Mouse (Mus musculus) forebrain, embryonic 14.5 days (tissue): ENCODE data around the gene Tmem135. TPM values are rescaled to one million over a fixed set of nuclear protein-coding genes. Genes with fewer than 3 reads are reported as not detected.

Experiments
- ATAC-seq: fragments of 200-750 bp; cut with Nextera tagmentation; 2 replicates; pipeline ENCODE4 v1.8.0; 2017; ENCODE audit warnings: mild to moderate bottlenecking, moderate library complexity
- DNase-seq: peaks from one replicate; pipeline ENCODE4 v3.0.0-alpha.2; 2015; ENCODE audit warnings: low spot score
- H3K27ac ChIP-seq: fragments of 300-500 bp; sonication (generic); 2 replicates; pipeline ENCODE4 v1.5.1; 2014; ENCODE audit warnings: low read depth, mild to moderate bottlenecking, control low read depth, low read length, moderate library complexity
- H3K27me3 ChIP-seq: fragments of 300-500 bp; sonication (generic); replicated peaks from 2 replicates; pipeline ENCODE4 v1.6.1; 2014; ENCODE audit warnings: low read length, control low read depth, mixed read lengths; ENCODE audit not compliant: control insufficient read depth, insufficient read depth
- H3K36me3 ChIP-seq: fragments of 300-500 bp; sonication (generic); 2 replicates; pipeline ENCODE4 v1.6.1; 2014; ENCODE audit warnings: low read length, control low read depth; ENCODE audit not compliant: control insufficient read depth, insufficient read depth
- H3K4me1 ChIP-seq: fragments of 300-500 bp; sonication (generic); 2 replicates; pipeline ENCODE4 v1.6.1; 2014; ENCODE audit warnings: antibody characterized with exemption, low read length, control low read depth; ENCODE audit not compliant: control insufficient read depth, insufficient read depth
- H3K4me2 ChIP-seq: fragments of 300-500 bp; sonication (generic); 2 replicates; pipeline ENCODE4 v1.6.1; 2014; ENCODE audit warnings: mild to moderate bottlenecking, control low read depth, low read length
- H3K4me3 ChIP-seq: fragments of 300-500 bp; sonication (generic); 2 replicates; pipeline ENCODE4 v1.5.1; 2014; ENCODE audit warnings: low read depth, low read length, control low read depth
- H3K9ac ChIP-seq: fragments of 300-500 bp; sonication (generic); 2 replicates; pipeline ENCODE4 v1.6.1; 2014; ENCODE audit warnings: mild to moderate bottlenecking, low read length, control low read depth, moderate library complexity
- H3K9me3 ChIP-seq: fragments of 300-500 bp; sonication (generic); replicated peaks from 2 replicates; pipeline ENCODE4 v1.6.1; 2016; ENCODE audit warnings: low read length, control low read depth, mixed read lengths; ENCODE audit not compliant: control insufficient read depth
- WGBS: fragments of 180-500 bp; shearing (Covaris S2); extraction: QIAGEN DNeasy Blood & Tissue Kit; methylation state at CpG from one replicate; pipeline ENCODE4 v1.1.7; 2014; 5-methylcytosine and 5-hydroxymethylcytosine counted together
- polyA plus RNA-seq: library from polyadenylated mRNA; unstranded; fragments of >200 nt; fragmentation: Nextera tagmentation; extraction: Ambion mirVana; gene quantifications from 2 replicates; pipeline ENCODE4 v1.2.1, GENCODE M21; 2014

Gene Tmem135
- polyA plus RNA-seq, 1 experiment from 2014 or later: 16.2 TPM

- Histone ChIP-seq H3K4me3 (no peak overlapping the region), H3K27me3 (peaks cover 10% of the 10 kb centered on the region; the same call in 1 of the 2 replicates), H3K9ac (no peak overlapping the region), H3K4me2 (no peak overlapping the region), H3K27ac (no peak overlapping the region), H3K36me3 (no peaks in the 10 kb centered on the region), H3K9me3 (no peaks in the 10 kb centered on the region), H3K4me1 (peaks cover 13% of the 10 kb centered on the region)
- ATAC-seq (no peak), DNase-seq (no peak)
- WGBS: 77% methylated on average over 3 of the region's 3 CpGs
Measured at GRCm38 (mm10) chr7:89397837-89398534, 6.0 kb downstream of the Tmem135 start.

- Histone ChIP-seq H3K9ac (no peak overlapping the region), H3K4me2 (no peak overlapping the region), H3K4me3 (no peak overlapping the region), H3K27ac (no peak overlapping the region), H3K4me1 (peaks cover 6% of the 10 kb centered on the region), H3K9me3 (no peaks in the 10 kb centered on the region), H3K27me3 (peaks cover 3% of the 10 kb centered on the region; the same call in 1 of the 2 replicates), H3K36me3 (no peaks in the 10 kb centered on the region)
- 71% methylated on average over 8 of the region's 8 CpGs for WGBS
- DNase-seq (no peak), ATAC-seq (no peak)
Measured at GRCm38 (mm10) chr7:89396386-89396785, 7.6 kb downstream of the Tmem135 start.

- DNase-seq (no peak), ATAC-seq (no peak)
- WGBS: 88% methylated on average over 1 of the region's 1 CpGs
Measured at GRCm38 (mm10) chr7:89395399-89395798, 8.6 kb downstream of the Tmem135 start.

GRCm38 (mm10) chr7:89392825-89393224 is 11.2 kb downstream of the Tmem135 start:
- no peak overlapping the region for H3K9ac ChIP-seq
- WGBS: 98% methylated on average over 1 of the region's 1 CpGs
- no peaks in the 10 kb centered on the region for H3K9me3 ChIP-seq
- no peak for DNase-seq
- H3K27ac ChIP-seq: no peak overlapping the region
- no peak for ATAC-seq
- H3K4me2 ChIP-seq: no peak overlapping the region
- H3K4me1 ChIP-seq: no peaks in the 10 kb centered on the region
- no peaks in the 10 kb centered on the region for H3K27me3 ChIP-seq
- no peak overlapping the region for H3K4me3 ChIP-seq
- no peaks in the 10 kb centered on the region for H3K36me3 ChIP-seq

More at GRCm38 (mm10) chr7:89395399-89395798, 8.6 kb downstream of the Tmem135 start:
- H3K4me2 ChIP-seq: no peak overlapping the region
- H3K36me3 ChIP-seq: no peaks in the 10 kb centered on the region
- H3K4me3 ChIP-seq: no peak overlapping the region
- H3K27me3 ChIP-seq: peaks cover 3% of the 10 kb centered on the region; the same call in 1 of the 2 replicates
- H3K9ac ChIP-seq: no peak overlapping the region
- H3K9me3 ChIP-seq: no peaks in the 10 kb centered on the region
- H3K4me1 ChIP-seq: no peaks in the 10 kb centered on the region
- H3K27ac ChIP-seq: no peak overlapping the region

DNA sequence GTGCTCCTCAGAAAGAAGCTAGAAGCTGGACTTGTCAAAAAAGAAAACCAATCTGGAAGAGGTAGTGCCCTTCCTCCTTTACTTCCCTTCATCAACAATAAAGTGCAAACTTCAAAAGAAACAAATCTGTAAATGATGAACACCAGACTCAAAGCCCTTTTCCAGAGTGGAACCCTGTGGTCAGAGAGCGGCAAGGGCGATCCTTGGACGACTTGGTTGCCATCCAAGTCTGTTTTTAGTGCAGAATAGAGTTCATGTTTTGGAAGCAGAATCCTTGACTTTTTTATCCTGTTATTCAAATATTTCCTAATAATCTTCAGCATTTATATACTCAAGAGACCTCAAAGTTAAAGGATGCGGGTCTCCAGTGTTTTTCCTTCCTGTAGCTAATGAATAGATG is 11.6 kb downstream of the Tmem135 start:
- Histone ChIP-seq H3K27me3 (no peaks in the 10 kb centered on the region), H3K27ac (no peak overlapping the region), H3K36me3 (no peaks in the 10 kb centered on the region), H3K9me3 (no peaks in the 10 kb centered on the region), H3K9ac (no peak overlapping the region), H3K4me1 (no peaks in the 10 kb centered on the region), H3K4me3 (no peak overlapping the region), H3K4me2 (no peak overlapping the region)
- DNase-seq (no peak), ATAC-seq (no peak)
- WGBS: 83% methylated on average over 4 of the region's 4 CpGs

DNA sequence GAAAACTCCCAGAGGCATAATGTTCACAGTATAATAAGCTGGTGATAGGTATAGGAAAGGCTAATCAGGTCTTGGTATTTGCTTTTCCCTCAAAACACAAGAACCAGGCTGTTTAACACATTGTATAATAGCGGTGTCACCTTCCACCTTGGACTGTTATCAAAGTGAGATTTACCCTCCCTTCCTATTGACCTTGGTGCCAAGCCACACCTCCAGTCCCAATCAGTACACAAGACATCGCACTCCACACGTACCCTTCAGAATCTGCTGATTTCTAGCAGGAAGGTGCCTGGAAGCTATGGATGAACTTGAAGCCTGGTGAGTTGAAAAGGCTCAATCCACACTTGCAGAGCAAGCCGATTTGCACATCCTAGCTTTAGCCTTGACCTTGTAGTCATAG is 12.2 kb downstream of the Tmem135 start:
- no peaks in the 10 kb centered on the region for H3K4me1 ChIP-seq
- H3K27ac ChIP-seq: no peak overlapping the region
- H3K9ac ChIP-seq: no peak overlapping the region
- no peaks in the 10 kb centered on the region for H3K27me3 ChIP-seq
- H3K9me3 ChIP-seq: no peaks in the 10 kb centered on the region
- no peaks in the 10 kb centered on the region for H3K36me3 ChIP-seq
- 61% methylated on average over 4 of the region's 4 CpGs for WGBS
- H3K4me2 ChIP-seq: no peak overlapping the region
- DNase-seq (no peak), ATAC-seq (no peak)
- H3K4me3 ChIP-seq: no peak overlapping the region

DNA sequence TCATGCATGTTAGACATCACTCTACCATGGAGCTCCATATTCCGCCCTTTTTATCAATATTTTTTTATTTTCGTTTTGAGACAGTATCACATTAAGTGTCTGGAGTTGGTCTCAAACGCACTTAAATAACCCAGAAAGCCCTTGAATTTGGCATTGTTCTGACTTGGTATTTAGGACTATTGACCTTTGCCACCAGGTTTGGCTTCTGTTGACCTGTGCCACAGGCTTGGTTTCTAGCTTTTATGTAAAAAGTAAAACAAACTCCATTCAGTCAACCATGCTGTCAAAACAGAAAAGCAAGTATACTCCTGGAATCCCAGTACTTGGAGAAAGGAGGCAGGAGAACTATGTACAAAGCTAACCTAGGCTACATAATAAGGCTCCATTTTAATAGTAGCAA is 12.7 kb downstream of the Tmem135 start:
- H3K4me3 ChIP-seq: no peak overlapping the region
- no peaks in the 10 kb centered on the region for H3K4me1 ChIP-seq
- H3K4me2 ChIP-seq: no peak overlapping the region
- no peak for DNase-seq
- H3K27ac ChIP-seq: no peak overlapping the region
- no peak overlapping the region for H3K9ac ChIP-seq
- WGBS: 90% methylated on average over 3 of the region's 3 CpGs
- no peaks in the 10 kb centered on the region for H3K27me3 ChIP-seq
- no peaks in the 10 kb centered on the region for H3K9me3 ChIP-seq
- ATAC-seq: no peak
- no peaks in the 10 kb centered on the region for H3K36me3 ChIP-seq

- Histone ChIP-seq H3K9ac (no peak overlapping the region), H3K4me2 (no peak overlapping the region), H3K27ac (no peak overlapping the region), H3K36me3 (no peaks in the 10 kb centered on the region), H3K9me3 (no peaks in the 10 kb centered on the region), H3K27me3 (no peaks in the 10 kb centered on the region), H3K4me3 (no peak overlapping the region), H3K4me1 (no peaks in the 10 kb centered on the region)
- DNase-seq (no peak), ATAC-seq (no peak)
- WGBS: 85% methylated on average over 2 of the region's 2 CpGs
Measured at GRCm38 (mm10) chr7:89390660-89391059, 13.4 kb downstream of the Tmem135 start.

- Histone ChIP-seq H3K4me1 (no peaks in the 10 kb centered on the region), H3K4me2 (no peak overlapping the region), H3K27ac (no peak overlapping the region), H3K4me3 (no peak overlapping the region), H3K36me3 (no peaks in the 10 kb centered on the region), H3K9me3 (no peaks in the 10 kb centered on the region), H3K9ac (no peak overlapping the region), H3K27me3 (no peaks in the 10 kb centered on the region)
- ATAC-seq (no peak), DNase-seq (no peak)
- 85% methylated on average over 3 of the region's 3 CpGs for WGBS
Measured at GRCm38 (mm10) chr7:89388981-89389380, 15.0 kb downstream of the Tmem135 start.
